Mouse (Mus musculus): ENCODE results near the gene Hnrnpc. TPM values are rescaled to one million over a fixed set of nuclear protein-coding genes. Genes with fewer than 3 reads are reported as not detected.
A peak's percentile ranks its signal among the peaks of the same experiment; 100 is the strongest.

The Hnrnpc gene
- polyA plus RNA-seq, 1 experiment from 2014 or later: 359 TPM

- ATAC-seq: no peak
- H3K27me3 ChIP-seq: peaks cover 3% of the 10 kb centered on the region
- TF ChIP-seq CTCF (IDR thresholded peaks at IDR 0.05): no peak
- in situ Hi-C loops (cut with MboI; ENCODE audit: low pct_unique_long_range_greater_than_20kb): loop anchor here (5.0 kb wide), 1 partner anchor 218 kb away; no protein-coding TSS in a partner anchor
- CTCF ChIA-PET: interaction anchor here (0.6 to 3.0 kb wide), 13 partner anchors 11 to 216 kb away, joined by 3 to 13 read pairs (median 3); partner anchors contain the start of genes Hnrnpc and Rpgrip1
- POLR2A ChIA-PET: no interaction called here
- no peak for DNase-seq (ENCODE audit: low read depth, low spot score)
Measured at GRCm38 (mm10) chr14:52124636-52125035, 20.8 kb upstream of the Hnrnpc start.

- ATAC-seq (no peak), DNase-seq (ENCODE audit: low read depth, low spot score) (peak; percentile 17)
- POLR2A ChIA-PET: no interaction called here
- peaks cover 6% of the 10 kb centered on the region for H3K27me3 ChIP-seq
- peak; percentile 79 for TF ChIP-seq CTCF (IDR thresholded peaks at IDR 0.05)
- CTCF ChIA-PET: interaction anchor here (0.6 to 3.0 kb wide), 13 partner anchors 10 to 216 kb away, joined by 3 to 13 read pairs (median 3); partner anchors contain the start of genes Hnrnpc and Rpgrip1
- in situ Hi-C loops (cut with MboI; ENCODE audit: low pct_unique_long_range_greater_than_20kb): loop anchor here (5.0 kb wide), 1 partner anchor 218 kb away; no protein-coding TSS in a partner anchor
Measured at GRCm38 (mm10) chr14:52123918-52124317, 20.1 kb upstream of the Hnrnpc start.

GRCm38 (mm10) chr14:52120169-52120568 lies 16.3 kb upstream of the Hnrnpc start:
- ChIA-PET POLR2A (no interaction called here), CTCF (interaction anchor here (1.0 kb wide), 1 partner anchor 12 kb away, joined by 3 read pairs; no protein-coding TSS in a partner anchor)
- no peak for ATAC-seq
- TF ChIP-seq CTCF (IDR thresholded peaks at IDR 0.05): no peak
- H3K27me3 ChIP-seq: peaks cover 3% of the 10 kb centered on the region
- DNase-seq (ENCODE audit: low read depth, low spot score): no peak
- in situ Hi-C loops (cut with MboI; ENCODE audit: low pct_unique_long_range_greater_than_20kb): loop anchor here (5.0 kb wide), 1 partner anchor 222 kb away; no protein-coding TSS in a partner anchor

- in situ Hi-C loops (cut with MboI; ENCODE audit: low pct_unique_long_range_greater_than_20kb): no loop called here
- ATAC-seq: no peak
Measured at GRCm38 (mm10) chr14:52118823-52119608, 15.2 kb upstream of the Hnrnpc start.

GRCm38 (mm10) chr14:52118456-52118822 lies 14.6 kb upstream of the Hnrnpc start:
- POLR2A ChIA-PET: no interaction called here
- no peak for TF ChIP-seq CTCF (IDR thresholded peaks at IDR 0.05)
- no peak for ATAC-seq
- no peak for DNase-seq (ENCODE audit: low read depth, low spot score)
- CTCF ChIA-PET: no interaction called here
- H3K27me3 ChIP-seq: peaks cover 3% of the 10 kb centered on the region
- in situ Hi-C loops (cut with MboI; ENCODE audit: low pct_unique_long_range_greater_than_20kb): no loop called here

More at GRCm38 (mm10) chr14:52118823-52119608, 15.2 kb upstream of the Hnrnpc start:
- ChIA-PET POLR2A (interaction anchor here (0.6 to 0.7 kb wide), 2 partner anchors 34 to 221 kb away, joined by 3 read pairs; no protein-coding TSS in a partner anchor), CTCF (interaction anchor here (0.9 kb wide), 1 partner anchor 15 kb away, joined by 3 read pairs; the partner anchor contains the start of gene Hnrnpc)
- peaks cover 3% of the 10 kb centered on the region for H3K27me3 ChIP-seq
- DNase-seq (ENCODE audit: low read depth, low spot score): no peak
- TF ChIP-seq CTCF (IDR thresholded peaks at IDR 0.05): no peak

GRCm38 (mm10) chr14:52117241-52117640 lies 13.4 kb upstream of the Hnrnpc start:
- ATAC-seq (no peak), DNase-seq (ENCODE audit: low read depth, low spot score) (no peak)
- no peak for TF ChIP-seq CTCF (IDR thresholded peaks at IDR 0.05)
- in situ Hi-C loops (cut with MboI; ENCODE audit: low pct_unique_long_range_greater_than_20kb): no loop called here
- peaks cover 3% of the 10 kb centered on the region for H3K27me3 ChIP-seq
- ChIA-PET POLR2A (no interaction called here), CTCF (interaction anchor here (1.3 kb wide), 1 partner anchor 30 kb away, joined by 3 read pairs; no protein-coding TSS in a partner anchor)

- CTCF ChIA-PET: interaction anchor here (0.9 to 1.5 kb wide), 2 partner anchors 11 to 30 kb away, joined by 3 to 5 read pairs; no protein-coding TSS in a partner anchor
- peaks cover under 1% of the 10 kb centered on the region for H3K27me3 ChIP-seq
- ATAC-seq: no peak
- no peak for TF ChIP-seq CTCF (IDR thresholded peaks at IDR 0.05)
- in situ Hi-C loops (cut with MboI; ENCODE audit: low pct_unique_long_range_greater_than_20kb): no loop called here
- POLR2A ChIA-PET: interaction anchor here (1.3 kb wide), 1 partner anchor 27 kb away, joined by 3 read pairs; no protein-coding TSS in a partner anchor
- no peak for DNase-seq (ENCODE audit: low read depth, low spot score)
Measured at GRCm38 (mm10) chr14:52114101-52114500, 10.3 kb upstream of the Hnrnpc start.

- no peak for ATAC-seq
- CTCF ChIA-PET: interaction anchor here (1.8 kb wide), 1 partner anchor 14 kb away, joined by 6 read pairs; no protein-coding TSS in a partner anchor
- no peaks in the 10 kb centered on the region for H3K27me3 ChIP-seq
- POLR2A ChIA-PET: no interaction called here
- no peak for DNase-seq (ENCODE audit: low read depth, low spot score)
- in situ Hi-C loops (cut with MboI; ENCODE audit: low pct_unique_long_range_greater_than_20kb): no loop called here
- TF ChIP-seq CTCF (IDR thresholded peaks at IDR 0.05): no peak
Measured at GRCm38 (mm10) chr14:52110346-52110745, 6.5 kb upstream of the Hnrnpc start, which contains the start of gene Rpgrip1. Gene Rpgrip1 (plus strand): TSS chr14:52110704.

- POLR2A ChIA-PET: no interaction called here
- no peak for DNase-seq (ENCODE audit: low read depth, low spot score)
- no peak for TF ChIP-seq CTCF (IDR thresholded peaks at IDR 0.05)
- no peak for ATAC-seq
- in situ Hi-C loops (cut with MboI; ENCODE audit: low pct_unique_long_range_greater_than_20kb): no loop called here
- CTCF ChIA-PET: interaction anchor here (1.0 kb wide), 1 partner anchor 12 kb away, joined by 3 read pairs; no protein-coding TSS in a partner anchor
- no peaks in the 10 kb centered on the region for H3K27me3 ChIP-seq
Measured at GRCm38 (mm10) chr14:52108025-52108424, 4.2 kb upstream of the Hnrnpc start.

GRCm38 (mm10) chr14:52106741-52107140 lies 2.9 kb upstream of the Hnrnpc start:
- in situ Hi-C loops (cut with MboI; ENCODE audit: low pct_unique_long_range_greater_than_20kb): no loop called here
- CTCF ChIA-PET: interaction anchor here (1.0 kb wide), 1 partner anchor 17 kb away, joined by 3 read pairs; no protein-coding TSS in a partner anchor
- ATAC-seq: no peak
- no peak for TF ChIP-seq CTCF (IDR thresholded peaks at IDR 0.05)
- DNase-seq (ENCODE audit: low read depth, low spot score): no peak
- POLR2A ChIA-PET: no interaction called here
- no peaks in the 10 kb centered on the region for H3K27me3 ChIP-seq
